Mouse (Mus musculus): ENCODE data around the gene Myo1d. TPM values are rescaled to one million over a fixed set of nuclear protein-coding genes. Genes with fewer than 3 reads are reported as not detected.

Myo1d gene
- polyA plus RNA-seq, 1 experiment = 109 TPM

DNA sequence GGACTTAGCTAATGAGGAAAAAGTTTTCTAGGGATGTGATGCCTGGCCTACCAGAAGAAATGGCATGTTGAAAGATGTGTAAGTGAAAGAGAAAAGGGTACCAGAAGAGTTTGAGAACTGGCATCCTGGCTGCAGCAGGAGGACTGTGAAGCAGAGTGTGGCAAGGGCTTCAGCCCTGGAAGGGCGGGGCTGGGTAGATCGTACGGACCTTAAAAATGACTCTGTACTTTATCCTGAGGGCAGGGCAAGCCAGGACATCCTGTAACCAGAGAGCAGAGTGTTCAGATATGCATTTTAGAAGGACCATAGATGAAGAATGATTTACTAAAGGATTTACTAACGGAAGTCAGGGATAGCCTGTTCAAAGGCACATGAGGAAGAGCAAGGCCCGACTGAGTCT is 34.4 kb downstream of the Myo1d start:
- no peak for DNase-seq (ENCODE audit: low read depth, low spot score)
- WGBS = 36% methylated on average over 5 of the region's 5 CpGs

- DNase-seq (ENCODE audit: low read depth, low spot score) = no peak
These were observed 35.9 kb downstream of the Myo1d start for GRCm38 (mm10) chr11:80743823-80744410.

DNA sequence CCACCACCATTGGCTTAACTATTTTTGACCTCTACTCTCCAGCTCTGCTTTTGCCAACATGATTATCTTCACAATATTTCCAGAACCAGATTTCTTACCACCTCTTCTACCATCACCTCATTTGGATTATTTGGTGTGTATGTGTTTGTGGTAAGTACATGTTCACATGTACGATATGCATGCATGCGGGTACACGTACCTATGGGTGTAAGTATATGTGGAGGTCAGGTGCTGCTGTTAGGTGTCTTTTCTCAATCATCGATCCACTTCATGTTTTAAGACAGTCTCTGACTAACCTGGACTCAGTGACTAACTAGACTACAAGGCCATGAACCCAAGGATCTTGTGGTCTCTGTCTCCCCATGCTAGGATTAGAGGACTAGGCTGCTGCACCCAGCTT is 37.4 kb downstream of the Myo1d start:
- WGBS = 95% methylated on average over 4 of the region's 4 CpGs
- no peak for DNase-seq (ENCODE audit: low read depth, low spot score)

More at GRCm38 (mm10) chr11:80743823-80744410, 35.9 kb downstream of the Myo1d start:
- 79% methylated on average over 4 of the region's 4 CpGs for WGBS

- 67% methylated on average over 2 of the region's 2 CpGs for WGBS
- DNase-seq (ENCODE audit: low read depth, low spot score) = no peak
These were observed 45.1 kb downstream of the Myo1d start for GRCm38 (mm10) chr11:80734771-80735170.

GRCm38 (mm10) chr11:80724701-80725100 is 55.1 kb downstream of the Myo1d start:
- WGBS = 67% methylated on average over 12 of the region's 12 CpGs
- no peak for DNase-seq (ENCODE audit: low read depth, low spot score)

DNA sequence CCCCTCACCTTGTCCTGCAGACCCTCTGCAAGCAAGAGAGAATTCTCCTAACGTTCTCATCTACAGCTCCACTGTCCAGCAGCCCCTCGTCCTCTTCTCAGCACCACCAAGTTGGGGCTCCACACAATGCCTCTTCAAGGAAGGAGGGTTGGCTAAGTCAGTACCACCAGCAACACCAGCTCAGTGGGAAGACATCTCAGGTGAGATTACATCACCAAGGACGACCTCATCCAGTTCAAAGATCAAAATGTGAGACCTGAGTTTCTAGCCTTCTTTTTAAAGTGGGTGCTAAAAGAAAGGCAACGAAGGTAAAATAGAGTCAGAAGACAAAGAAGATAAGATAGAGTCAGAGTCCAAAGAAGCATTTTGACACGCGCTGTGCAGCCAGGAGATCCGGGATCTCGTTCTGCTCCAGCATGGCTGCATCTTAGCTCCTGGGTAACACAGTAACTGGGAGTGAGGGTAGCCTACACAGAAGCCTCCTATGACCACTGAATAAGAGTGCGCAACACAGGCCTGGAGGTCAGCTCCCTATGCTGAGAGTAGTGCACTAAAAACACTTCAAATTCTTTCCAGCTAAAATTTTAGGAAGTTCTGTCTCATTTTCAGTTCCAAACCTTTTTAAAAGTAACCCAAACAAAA is 56.3 kb downstream of the Myo1d start:
- no peak for DNase-seq (ENCODE audit: low read depth, low spot score)
- WGBS = 73% methylated on average over 9 of the region's 9 CpGs

DNA sequence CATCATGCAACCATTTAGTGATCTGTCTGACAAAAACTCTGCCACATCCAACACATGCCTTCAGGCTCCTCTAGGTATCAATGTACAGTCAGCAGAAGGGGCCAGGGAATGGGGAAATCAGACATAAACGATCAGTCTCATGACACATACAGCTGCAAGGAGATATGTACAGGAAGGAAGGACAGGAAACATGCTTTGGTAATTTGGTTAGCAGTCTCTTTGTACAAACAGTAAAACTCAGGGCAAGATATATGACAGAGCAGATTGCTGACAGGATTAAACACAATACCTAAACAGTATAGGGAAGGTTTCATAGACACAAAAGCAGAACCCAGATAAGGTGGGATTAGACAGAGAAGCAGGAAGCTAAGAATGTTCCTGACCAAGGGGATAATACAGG is 60.8 kb downstream of the Myo1d start:
- DNase-seq (ENCODE audit: low read depth, low spot score) = no peak
- 8% methylated on average over 1 of the region's 1 CpGs for WGBS

DNA sequence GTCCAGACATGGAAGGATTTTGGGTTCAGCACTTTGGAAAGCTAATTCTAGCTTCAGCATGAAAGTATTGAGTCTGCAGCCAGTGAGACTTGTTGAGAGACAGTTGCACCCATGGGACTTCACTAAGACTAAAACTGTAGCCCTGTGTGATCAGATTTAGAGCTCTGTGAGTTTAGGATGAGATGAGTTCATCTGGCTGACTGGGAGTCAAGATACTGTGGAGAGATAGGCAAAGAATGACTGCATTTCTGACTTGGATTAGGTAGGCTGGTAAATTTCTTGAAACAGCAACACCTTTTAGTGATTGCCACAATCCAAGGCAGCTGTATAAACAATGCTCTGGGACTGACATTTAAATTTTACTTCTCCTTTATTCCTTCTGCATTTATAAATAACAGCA is 61.8 kb downstream of the Myo1d start:
- no peak for DNase-seq (ENCODE audit: low read depth, low spot score)

GRCm38 (mm10) chr11:80715115-80715514 is 64.7 kb downstream of the Myo1d start:
- DNase-seq (ENCODE audit: low read depth, low spot score) = no peak
- 55% methylated on average over 2 of the region's 2 CpGs for WGBS

GRCm38 (mm10) chr11:80713705-80714104 is 66.1 kb downstream of the Myo1d start:
- no peak for DNase-seq (ENCODE audit: low read depth, low spot score)
- WGBS = 28% methylated on average over 1 of the region's 1 CpGs

- 23% methylated on average over 3 of the region's 3 CpGs for WGBS
- no peak for DNase-seq (ENCODE audit: low read depth, low spot score)
These were observed 67.6 kb downstream of the Myo1d start for GRCm38 (mm10) chr11:80712201-80712600.

- WGBS = 39% methylated on average over 6 of the region's 6 CpGs
- DNase-seq (ENCODE audit: low read depth, low spot score) = no peak
These were observed 68.5 kb downstream of the Myo1d start for GRCm38 (mm10) chr11:80711336-80711735.

DNA sequence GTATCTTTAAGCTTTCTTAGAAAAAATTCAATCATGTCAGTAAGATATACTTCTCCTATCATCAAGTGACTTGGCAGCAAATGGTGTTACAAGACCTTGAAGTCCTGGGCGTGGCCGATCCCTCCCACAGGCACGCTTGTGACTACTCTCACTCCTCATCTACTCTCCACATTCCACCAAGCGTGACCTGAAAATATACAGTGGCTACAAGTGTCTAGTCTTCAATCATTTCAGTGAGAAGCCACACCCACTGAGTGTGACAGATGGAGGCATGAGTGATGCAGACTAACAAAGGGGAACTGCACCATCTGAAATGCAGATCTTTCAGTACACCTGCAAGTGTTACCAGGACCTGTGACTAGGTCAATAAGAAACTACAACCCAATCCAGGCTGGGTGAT is 79.2 kb downstream of the Myo1d start:
- 27% methylated on average over 4 of the region's 4 CpGs for WGBS
- no peak for DNase-seq (ENCODE audit: low read depth, low spot score)

DNA sequence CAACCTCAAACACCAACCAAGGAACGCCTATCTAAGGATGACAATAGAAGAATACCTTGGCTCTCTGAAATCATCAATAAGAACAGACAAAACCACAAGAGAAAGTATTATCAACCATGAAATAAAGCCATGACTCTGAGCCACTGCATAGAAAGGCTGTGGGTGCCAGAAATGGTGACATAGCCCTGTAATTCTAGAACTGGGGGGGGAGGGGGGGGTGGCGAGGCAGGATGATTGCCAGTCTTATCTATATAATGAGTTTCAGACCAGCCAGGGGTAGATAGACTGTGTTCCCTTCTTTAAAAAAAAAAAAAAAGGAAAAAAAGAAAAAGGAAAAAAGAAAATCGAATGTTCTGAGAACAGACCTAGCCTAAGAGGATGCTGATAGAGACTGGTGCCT is 81.1 kb downstream of the Myo1d start:
- WGBS = 72% methylated on average over 3 of the region's 3 CpGs
- DNase-seq (ENCODE audit: low read depth, low spot score) = no peak

GRCm38 (mm10) chr11:80696350-80696749 is 83.5 kb downstream of the Myo1d start:
- DNase-seq (ENCODE audit: low read depth, low spot score) = peak; percentile 47
- WGBS = 6% methylated on average over 4 of the region's 4 CpGs

DNA sequence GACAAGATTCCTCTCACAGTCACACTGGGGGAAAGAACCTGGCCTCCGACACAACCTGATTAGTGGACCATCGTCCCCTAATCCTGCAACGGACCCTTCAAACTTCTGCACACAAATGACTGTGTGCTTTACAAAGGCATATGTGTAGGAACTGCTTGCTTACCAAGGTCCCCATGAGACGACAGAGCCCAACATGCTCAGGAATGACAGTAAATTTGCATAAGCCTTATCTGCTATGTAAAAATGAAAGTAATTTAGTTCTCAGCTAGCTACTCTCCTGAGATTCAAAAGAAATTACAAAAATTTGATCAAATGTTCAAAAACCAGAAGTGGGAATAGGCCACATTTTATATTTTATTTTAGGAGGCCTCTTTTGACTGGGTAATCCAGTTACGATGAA is 95.2 kb downstream of the Myo1d start:
- WGBS = 89% methylated on average over 5 of the region's 5 CpGs
- no peak for DNase-seq (ENCODE audit: low read depth, low spot score)

GRCm38 (mm10) chr11:80682745-80683144 is 97.1 kb downstream of the Myo1d start:
- no peak for DNase-seq (ENCODE audit: low read depth, low spot score)
- WGBS = 65% methylated on average over 3 of the region's 3 CpGs

GRCm38 (mm10) chr11:80673013-80673412 is 106.8 kb downstream of the Myo1d start:
- DNase-seq (ENCODE audit: low read depth, low spot score) = no peak
- WGBS = 77% methylated on average over 7 of the region's 7 CpGs

DNA sequence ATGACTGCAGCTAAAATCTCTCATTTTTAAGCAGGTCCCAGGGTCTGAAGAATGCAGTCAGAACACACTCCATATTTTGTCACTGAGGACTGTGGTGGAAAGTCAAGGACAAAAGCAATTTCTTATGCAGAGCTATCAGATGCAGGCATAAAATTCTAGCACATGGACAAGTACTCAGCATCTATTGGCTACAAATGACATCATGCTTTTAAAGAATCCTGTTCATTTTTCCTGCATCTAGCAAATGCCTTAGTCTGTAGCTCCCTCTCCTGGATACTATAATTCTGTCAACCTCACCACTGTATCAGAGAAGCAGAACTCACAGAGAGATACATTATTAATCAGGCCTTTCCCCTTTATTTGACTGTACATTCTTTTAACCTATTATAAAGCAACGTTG is 109.4 kb downstream of the Myo1d start:
- WGBS = 23% methylated on average over 1 of the region's 1 CpGs
- DNase-seq (ENCODE audit: low read depth, low spot score) = no peak

GRCm38 (mm10) chr11:80669934-80670333 is 109.9 kb downstream of the Myo1d start:
- no peak for DNase-seq (ENCODE audit: low read depth, low spot score)
- 81% methylated on average over 4 of the region's 4 CpGs for WGBS

- WGBS = 89% methylated on average over 8 of the region's 8 CpGs
- no peak for DNase-seq (ENCODE audit: low read depth, low spot score)
These were observed 113.6 kb downstream of the Myo1d start for GRCm38 (mm10) chr11:80666211-80666610.

GRCm38 (mm10) chr11:80664261-80664660 is 115.6 kb downstream of the Myo1d start:
- WGBS = 90% methylated on average over 3 of the region's 3 CpGs
- no peak for DNase-seq (ENCODE audit: low read depth, low spot score)

All from large intestine, adult 2 months (tissue).